Mouse (Mus musculus) right cerebral cortex, postnatal 4 days (tissue): ENCODE results near the gene Npy2r.

Experiments
- DNase-seq: peaks from one replicate; pipeline ENCODE4 v3.0.0-alpha.2; 2022

Npy2r gene

GRCm38 (mm10) chr3:82547908-82548721, at the start of gene Npy2r:
TSS of gene Npy2r (minus strand) at chr3:82548084.
- peak; percentile 13 for DNase-seq

DNA sequence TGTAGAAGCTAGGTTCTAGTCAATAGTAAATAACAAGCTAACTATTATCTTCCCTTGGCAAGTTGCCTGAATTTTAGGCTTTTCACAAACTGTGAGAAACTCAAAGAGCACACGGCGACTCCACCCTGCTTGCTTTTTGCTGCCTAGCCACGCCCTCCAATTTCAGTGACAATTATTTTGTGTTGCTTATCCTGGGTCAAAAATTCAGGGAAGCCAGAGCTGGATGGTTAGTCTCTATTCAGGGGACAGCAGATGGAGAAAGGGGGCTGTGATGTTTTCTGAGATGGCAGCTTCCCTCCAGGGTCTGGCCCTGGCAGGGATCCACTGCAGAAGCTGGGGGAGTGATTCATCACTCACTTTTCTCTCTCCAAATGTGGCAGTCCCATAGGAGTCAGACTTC, 9.9 kb upstream of the Npy2r start:
- peak; percentile 16 for DNase-seq

GRCm38 (mm10) chr3:82556311-82556828, 8.5 kb upstream of the Npy2r start:
- DNase-seq: no peak

- no peak for DNase-seq
Observed at GRCm38 (mm10) chr3:82549932-82550331, 2.0 kb upstream of the Npy2r start.

GRCm38 (mm10) chr3:82548753-82549152, 869 bp upstream of the Npy2r start:
- no peak for DNase-seq

DNA sequence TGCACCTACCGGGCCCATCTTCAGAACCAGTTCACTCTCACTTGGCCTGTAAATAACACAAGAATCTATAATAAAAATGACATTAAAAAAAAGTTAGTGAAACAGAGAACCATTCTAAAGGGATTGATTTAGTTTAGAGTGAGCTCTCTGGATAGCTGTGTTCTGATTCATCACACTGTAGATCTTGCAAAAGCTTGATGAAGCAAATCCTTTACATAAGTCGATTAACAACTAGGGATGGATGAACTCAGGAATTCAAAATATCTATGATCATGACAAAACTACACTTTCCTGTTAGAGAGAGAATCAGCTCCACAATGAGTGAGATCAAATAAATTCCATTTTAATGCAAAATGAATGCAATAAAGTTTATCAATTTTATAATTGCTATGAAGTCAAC, 6.4 kb downstream of the Npy2r start:
- DNase-seq: no peak

DNA sequence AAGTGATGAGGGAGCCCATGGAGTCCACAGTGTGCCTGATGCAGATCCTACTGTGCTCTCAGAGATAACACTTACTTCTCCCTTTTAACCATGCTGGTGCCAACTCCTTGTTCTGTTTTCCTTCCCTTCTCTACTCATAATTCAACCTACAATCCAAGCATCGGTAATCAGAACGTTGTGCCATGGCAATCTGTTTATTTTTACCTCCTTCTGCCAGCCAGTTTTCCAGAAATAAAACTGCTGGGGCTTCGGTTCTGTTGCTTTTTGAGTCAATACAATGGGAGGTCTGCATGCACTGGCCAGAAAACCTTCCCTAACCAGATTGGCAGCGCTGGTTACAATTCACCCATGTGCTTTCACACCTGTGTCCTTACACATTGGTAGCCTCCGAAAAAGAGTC, 7.9 kb downstream of the Npy2r start:
- DNase-seq: no peak

- no peak for DNase-seq
Observed at GRCm38 (mm10) chr3:82524792-82525191, 23.1 kb downstream of the Npy2r start.

GRCm38 (mm10) chr3:82498006-82498405, 49.9 kb downstream of the Npy2r start:
- no peak for DNase-seq
